Mouse (Mus musculus) erythroid progenitor cell, adult 5-6 weeks (primary cell): ENCODE measurements around the gene Syne2. TPM values are rescaled to one million over a fixed set of nuclear protein-coding genes. Genes with fewer than 3 reads are reported as not detected.
"Not testable (repeated sequence)": the region's sequence is repeated elsewhere in the genome, so short reads cannot be mapped to it uniquely, and the experiment has no call there.

Experiments
- ATAC-seq: replicated peaks from 2 replicates; pipeline ENCODE4 v1.8.0; 2016; ENCODE audit warnings: moderate number of reproducible peaks, mild to moderate bottlenecking, moderate TSS enrichment, inconsistent platforms; ENCODE audit not compliant: poor library complexity, low FRiP score, severe bottlenecking
- total RNA-seq, 2 experiments: library from RNA; stranded (forward) in 1 of 2; stranded (reverse) in 1 of 2; fragments of 150-400 nt in 1 of 2; fragments of 186-747, 209-891 nt in 1 of 2; gene quantifications; 2 replicates each; pipeline versions ENCODE4 v1.2.3 to v1.2.4; 2015 to 2017; ENCODE audit warnings: low replicate concordance in 2 of 2

Gene Syne2
- 2.5 and 5.0 TPM in 2 replicates for total RNA-seq (2015; ENCODE audit: low replicate concordance)
- total RNA-seq (2017; ENCODE audit: low replicate concordance): 3.0 and 5.5 TPM in 2 replicates

DNA sequence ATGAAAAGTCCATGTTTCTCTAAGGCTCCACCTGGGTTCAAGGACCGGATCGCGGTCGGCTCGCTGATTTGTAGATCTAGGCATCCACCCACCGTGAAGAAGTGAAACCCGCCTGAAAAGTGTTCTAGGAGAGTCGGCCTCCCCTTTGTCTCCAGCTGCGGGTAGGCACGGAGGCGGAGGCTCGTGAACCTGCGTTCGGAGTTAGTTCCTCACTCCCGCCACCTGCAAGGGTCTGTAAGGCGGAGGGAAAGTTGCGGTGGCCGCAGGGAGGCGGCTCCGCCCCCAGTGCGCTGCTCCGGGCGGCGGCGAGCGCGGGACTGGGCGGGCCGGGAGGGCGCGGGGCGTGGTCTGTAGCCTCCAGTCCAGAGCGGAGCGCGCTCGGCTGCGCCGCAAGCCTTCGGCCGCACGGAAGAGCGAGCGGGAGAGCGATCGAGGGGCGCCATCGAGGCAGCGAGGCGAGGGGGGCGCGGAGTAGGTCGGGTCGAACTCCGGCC lies at the start of gene Syne2:
Gene Syne2, plus strand, starts transcription at position 176 of the 494 bp plus-strand sequence.
- ATAC-seq: peak; percentile 79

DNA sequence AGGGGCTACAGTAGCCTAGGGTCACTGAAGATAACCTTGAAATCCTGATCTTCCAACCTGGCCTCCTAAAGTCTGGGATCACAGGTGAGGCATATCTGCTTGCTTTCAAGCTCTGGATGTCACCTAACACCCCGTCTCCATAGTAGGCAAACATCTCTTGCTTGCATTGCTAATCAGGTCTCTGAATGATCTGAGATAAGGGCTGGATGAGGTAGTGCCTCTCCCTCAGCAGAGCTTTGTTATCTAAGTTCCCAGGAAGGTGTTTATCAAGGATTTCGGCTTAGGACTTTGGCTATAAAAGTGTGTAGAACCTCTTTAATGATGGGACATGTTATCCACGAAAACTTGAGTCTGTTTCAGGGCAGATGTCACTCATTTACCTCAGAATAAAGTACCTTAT lies 46.5 kb upstream of the Syne2 start:
- no peak for ATAC-seq

DNA sequence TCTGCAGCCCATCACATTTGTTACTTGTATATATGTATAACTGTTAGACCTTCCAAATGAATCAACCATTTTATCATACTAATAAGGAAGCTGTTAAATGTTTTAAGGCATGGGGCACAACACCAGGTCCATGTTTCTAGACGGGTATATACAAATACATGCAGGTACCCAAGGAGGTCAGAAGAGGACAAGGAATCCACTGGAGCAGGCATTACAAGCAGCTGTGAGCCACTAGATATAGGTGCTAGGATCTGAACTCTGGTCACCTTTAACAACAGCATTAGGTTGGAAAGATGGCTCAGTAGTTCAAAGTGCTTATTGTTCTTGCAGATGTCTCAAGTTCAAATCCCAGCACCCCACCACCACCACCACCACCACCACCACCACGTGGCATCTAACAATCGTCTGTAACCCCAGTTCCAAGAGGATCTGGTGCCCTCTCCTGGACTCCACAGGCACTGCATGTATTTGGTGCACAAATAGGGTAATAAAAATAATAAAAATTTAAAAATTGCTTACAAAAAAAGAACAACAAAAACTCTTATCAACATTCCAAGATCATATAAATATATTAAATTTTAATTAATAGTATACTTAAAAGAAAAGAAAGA lies 45.4 kb upstream of the Syne2 start:
- ATAC-seq: no peak

DNA sequence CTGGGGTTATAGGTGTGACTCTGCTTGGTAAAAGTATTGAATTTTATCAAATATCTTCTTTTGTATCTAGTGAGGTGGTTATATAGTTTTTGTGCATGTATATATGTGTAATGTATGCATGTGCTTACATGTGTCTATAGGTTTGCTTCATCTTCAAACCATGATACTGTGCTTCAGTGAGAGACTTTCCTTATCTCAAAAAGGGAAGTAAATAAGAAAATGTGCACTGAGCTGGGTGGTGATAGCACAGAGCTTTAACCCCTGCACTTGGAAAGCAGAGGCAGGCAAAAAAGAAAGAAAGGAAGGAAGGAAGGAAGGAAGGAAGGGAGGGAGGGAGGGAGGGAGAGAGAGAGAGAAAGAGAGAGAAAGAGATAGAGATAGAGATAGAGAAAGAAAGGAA lies 36.5 kb upstream of the Syne2 start:
- no peak for ATAC-seq

DNA sequence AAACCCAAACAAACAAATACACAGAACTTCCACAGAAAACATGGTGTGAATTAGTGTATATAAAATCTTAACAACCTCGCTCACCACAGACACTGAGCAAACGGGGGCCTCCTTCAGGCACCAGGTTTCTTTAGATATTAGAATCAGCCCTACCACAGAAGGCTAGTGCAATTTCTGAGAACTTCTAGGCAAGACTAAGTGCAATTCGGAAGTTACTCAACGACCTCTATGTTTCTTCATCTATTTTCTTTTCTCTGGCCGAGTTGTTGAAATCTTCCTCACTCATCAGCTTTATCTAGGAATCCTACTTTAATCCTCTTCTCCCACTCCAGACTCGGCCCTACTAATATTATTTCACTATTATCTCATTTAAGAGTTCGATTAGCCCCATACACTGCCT lies 35.9 kb upstream of the Syne2 start:
- no peak for ATAC-seq

DNA sequence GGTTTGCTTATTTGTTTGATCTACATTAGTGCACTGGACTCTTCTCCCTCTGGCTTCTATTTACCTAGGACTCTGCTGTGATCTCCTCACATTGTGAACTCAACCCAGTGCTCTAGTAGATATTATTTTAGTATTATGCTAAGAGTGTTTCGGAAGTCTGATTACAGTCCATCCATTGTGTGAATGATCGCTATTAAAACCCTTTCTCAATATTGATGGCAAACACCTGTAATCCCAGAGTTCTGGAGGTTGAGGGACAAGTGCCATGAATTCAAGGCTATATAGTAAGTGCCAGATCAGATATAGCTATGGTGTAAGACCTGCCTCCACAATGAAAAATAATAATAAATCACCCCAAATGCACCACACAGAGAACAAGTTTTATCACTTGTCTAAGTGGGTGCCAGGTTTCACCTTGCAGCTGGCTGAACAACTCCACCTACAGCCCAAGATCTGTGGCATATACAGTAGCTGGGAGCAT lies 33.6 kb upstream of the Syne2 start:
- ATAC-seq: no peak

DNA sequence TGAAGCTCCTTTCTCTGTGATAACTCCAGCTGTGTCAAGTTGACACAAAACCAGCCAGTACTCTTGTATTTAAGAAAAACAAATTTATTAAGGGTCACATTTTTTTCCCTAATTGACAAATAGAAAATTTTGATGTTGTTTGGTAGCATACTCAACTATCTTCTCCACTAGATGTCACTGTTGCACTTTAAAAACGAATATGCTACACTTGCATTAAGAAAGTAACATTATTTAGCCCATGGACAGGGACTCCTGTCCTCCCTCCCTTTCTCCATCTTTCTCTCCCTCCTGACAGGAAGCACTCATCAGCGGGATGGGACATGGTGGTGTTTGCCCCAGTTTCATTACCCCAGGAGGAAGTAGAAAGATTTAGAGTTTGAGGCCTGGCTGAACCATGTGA lies 31.3 kb upstream of the Syne2 start:
- not testable (repeated sequence) for ATAC-seq

DNA sequence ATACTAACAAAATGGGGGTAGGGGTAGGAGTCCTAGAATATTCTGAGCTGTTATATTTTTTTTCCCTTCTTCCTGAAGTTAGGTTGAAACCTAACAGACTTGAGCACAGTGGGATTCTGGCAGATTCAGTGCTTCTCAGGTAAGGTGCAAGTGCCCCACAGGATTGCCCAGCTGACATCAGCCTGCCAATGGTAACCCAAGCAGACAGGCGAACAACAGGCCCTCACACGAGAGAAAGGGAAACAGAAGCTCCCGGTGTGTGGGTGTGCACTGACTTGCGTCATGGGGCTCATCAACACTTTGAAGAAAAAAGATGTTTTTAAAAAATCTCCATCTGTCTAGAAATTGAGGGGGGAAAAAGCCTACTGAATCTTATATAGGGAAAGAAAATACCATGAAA lies 28.5 kb upstream of the Syne2 start:
- ATAC-seq: no peak

DNA sequence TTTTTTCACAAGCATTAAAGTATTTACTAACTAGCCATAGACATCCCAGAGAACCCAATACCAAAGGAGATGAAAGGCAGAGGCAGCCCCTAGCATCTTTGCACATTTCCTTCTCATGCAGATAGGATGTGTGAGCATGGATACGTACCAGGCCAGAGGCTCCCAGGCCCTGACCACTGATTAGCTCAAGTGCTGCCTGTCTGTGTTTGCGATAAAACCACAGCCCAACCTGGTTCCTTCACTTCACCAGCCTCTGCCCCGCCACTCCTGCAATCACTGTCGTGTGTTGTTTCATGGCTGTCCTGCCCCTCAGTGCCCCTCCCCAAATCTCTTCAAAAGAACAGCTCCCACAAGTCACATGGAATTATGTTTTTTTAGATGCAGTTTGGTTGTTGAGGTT lies 23.4 kb upstream of the Syne2 start:
- ATAC-seq: no peak

DNA sequence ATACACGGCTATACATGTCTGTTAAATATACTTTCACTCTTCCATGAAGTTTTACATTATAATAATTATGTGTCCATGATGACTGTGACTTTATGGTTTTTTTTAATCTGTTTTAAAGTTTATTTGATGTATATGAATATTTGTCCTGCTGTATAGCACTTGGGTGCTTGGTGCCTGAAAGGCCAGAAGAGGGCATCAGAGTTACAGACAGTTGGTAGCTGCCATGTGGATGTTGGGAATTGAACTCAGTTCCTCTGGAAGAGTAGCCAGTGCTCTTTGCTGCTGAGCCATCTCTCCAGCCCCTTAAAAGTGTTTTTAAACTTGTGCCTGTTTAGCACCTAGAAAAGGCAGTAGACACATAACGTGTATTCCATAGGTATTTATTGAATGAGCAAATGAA lies 21.4 kb upstream of the Syne2 start:
- no peak for ATAC-seq

DNA sequence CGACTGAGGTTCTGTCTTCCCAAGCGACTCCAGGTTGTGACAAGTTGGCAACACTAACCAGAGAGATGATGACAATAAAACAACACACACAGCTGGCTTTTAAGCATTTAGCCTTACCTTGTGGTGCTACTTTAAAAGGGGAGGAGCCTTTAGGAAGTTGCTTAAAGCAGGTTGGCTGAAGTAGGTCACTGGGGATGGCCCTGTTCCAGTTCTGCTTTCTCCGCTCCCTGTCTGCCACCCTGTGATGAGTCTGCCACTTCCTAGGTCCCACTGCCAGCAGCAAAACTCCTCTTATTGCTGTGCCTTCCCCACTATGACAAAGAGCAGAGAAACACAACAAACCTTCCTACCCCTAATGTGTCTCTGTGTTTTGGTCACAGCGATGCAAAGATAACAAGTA lies 11.7 kb upstream of the Syne2 start:
- ATAC-seq: no peak

DNA sequence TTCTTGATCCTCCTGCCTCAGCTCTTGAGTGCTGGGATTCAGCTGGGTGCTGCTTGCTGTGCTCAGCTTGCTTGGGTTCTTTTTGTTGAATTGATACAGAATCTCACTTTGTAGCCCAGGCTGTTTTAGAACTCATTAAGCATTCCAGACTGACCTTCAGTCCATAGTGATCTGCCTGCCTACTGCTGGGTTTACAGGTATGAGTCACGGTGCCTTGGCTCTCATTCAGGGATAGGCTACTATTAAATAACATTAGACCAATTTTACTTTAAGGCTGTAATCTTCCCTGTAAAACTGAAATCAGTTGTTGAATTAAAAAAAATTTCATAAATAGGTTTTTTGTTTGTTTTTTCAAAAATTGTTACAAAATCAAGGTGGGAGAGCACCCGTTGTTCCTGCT lies 4.2 kb upstream of the Syne2 start:
- no peak for ATAC-seq

DNA sequence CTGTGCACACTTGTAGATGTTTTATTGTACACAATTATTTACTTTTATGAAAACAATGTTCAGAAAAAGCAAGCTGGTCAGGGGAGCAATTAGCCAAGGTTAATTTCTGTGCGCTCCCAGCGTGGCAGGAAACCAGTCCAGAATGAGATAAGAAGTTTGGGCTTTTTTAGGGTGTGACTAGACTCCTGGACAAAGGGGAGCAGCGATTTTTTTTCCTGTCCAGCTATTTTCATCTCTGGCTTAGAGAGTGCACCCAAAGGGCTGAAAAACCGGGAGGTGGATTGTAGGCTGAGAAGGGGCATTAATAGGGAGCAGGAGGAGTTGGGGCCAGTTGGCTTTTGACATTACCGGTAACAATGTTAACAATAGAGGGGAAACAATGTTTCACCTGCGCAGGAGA lies 3.4 kb upstream of the Syne2 start:
- no peak for ATAC-seq

DNA sequence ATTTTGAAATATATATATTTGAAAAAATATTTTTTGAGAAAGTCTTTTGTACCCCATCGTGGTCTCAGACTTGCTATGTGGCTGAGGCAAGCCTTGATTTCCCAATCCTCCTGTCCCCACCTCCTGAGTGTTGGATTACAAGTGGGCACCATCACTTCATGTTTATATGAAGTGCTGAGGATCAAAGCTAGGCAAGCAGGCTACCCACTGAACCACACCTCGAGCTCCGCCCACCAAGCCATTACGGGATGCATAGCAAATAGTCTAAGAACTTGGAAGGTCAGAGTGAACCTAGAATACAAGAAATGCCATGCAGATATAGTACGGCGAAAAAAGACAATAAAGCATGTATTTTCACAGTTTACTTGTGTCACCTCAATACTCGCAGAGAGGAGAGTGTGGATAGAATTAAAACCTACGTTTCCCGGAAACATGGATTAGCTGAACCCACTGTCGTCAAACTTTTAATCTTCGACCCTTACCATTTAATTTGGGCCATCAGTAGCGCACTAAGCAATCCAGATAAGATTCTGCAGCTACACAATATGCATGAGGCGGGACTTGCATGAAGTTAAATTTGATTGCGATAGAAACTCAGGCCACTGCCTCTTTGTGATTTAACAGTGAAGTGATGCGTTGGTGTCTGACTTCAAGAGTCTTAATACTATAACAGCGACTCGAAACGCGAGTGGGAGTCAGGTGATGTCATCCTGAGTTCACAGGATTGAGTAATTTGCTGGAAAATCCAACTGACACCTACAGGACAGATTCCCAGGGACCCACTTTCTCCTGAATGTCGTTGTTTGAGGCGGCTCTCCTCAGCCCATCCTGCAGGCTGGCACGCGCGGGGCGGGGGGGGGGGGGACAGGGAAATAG lies 715 bp upstream of the Syne2 start:
- no peak for ATAC-seq

DNA sequence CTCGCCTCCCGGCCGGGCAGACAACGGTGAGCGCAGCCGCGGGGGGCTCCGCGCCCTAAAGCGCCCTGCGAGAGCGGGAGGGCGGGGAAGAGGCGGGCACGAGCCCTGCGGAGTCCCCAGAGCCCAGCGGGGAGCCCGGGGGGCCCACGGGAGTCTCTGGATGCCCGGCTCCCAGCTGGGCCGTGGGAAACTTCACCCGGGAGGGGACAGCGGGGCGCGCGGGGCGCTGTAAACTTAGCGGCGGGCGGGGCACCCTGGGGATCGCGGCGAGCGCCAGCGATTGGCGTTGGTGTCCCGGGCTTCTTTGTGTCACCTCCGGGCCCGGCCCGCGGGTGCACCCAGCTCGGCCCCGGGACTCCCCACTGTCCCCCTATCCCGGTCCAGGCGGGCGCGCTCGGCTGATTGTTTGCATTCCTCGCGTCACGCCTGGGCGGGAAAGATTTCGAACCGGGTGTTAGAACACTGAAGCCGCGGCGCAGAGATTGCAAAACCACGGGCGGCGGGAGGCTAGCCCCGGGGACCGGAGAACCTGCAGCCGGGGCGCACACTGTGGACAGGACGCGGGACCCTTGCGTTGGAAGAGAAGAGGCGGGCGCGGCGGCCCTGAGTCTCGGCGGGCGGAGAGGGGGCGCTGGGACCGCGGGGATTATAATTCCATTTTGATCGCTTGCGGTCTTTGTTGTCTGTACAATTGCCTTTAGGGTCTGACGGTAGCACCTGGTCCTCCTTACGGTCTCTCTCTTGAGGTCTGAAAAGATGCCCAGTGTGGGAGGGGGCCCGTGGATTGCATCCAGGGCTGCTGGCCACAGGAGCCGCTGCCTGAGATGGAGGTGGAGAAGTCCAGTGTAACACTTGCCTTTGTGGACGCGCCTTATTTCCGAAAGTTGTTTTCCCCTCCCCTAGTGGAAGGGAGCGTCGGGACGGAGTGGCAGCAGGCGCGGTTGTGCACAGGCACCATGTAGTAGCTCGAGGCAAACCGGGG lies 810 bp downstream of the Syne2 start:
- ATAC-seq: no peak

DNA sequence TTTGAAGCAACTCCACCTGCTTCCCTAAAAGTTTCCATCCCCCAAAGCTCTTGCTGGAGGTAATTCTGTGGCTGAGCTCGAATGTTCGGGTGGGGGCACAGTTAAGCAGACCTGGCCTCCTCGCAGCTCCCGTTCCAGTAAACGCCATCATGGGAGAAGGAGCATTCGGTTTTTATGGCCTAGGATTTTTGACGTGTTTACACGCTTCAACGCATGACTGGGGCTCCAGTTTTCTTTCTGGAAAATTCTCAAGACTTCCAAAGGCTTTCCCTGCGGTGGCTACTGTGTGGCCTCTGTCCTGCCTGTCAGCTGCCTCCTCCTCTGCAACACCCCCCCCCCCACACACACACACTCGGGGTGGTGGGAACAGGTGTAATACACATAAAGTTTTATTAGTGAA lies 1.5 kb downstream of the Syne2 start:
- no peak for ATAC-seq

DNA sequence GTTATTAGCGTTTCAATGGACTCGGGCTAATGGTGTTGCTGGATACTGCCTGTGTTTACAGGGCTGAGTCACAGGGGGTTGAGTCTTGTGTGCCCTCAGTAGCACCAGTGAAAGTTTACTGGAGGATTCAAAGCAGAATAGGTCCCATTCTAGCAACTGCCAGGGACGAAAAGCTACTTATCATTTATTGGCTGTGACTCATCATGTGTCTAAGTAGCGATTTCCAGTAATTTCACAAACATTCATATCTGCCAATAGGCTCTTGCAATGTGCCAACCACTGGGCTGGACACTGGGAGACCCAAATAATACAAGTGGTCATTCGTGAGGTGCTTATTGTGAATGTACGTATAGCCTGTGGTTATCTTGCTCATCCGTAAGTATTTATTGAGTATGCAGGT lies 2.3 kb downstream of the Syne2 start:
- ATAC-seq: no peak

DNA sequence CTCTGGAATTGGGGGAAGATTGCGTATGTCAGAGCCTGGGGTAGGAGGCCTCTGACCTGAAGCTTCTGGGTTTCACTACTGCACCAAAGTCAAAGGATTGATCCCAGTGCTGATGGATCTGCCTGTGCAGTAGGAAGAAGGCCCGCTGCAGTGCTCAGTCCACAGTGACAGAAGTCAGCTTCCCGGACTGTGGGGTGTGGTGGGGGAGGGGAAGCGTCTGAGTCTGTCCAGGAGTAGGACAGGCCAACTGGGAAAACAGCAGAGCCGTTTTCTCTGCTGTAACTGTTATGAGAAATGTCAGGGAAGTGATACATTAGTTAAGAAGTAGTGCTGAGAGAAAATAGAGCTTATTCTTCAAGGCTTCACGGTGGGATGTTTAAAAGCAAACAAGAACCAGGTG lies 4.2 kb downstream of the Syne2 start:
- ATAC-seq: no peak

DNA sequence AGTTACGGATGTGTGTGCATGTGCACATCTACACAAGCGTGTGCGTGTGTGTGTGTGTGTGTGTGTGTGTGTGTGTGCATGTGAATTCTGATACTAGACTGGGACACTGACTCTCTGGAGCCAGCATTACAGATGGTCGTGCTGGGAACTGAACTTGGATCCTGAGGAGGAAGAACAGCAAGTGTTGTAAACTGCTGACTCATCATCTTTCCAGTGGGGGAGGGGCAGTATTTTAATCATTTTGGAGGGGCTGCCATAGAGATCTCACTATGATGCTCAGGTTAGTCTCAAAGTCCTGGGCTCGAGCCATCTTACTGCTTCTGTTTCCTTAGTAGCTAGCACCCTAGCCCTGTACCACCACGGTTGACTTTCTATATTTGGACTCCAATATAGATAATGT lies 5.5 kb downstream of the Syne2 start:
- ATAC-seq: no peak

DNA sequence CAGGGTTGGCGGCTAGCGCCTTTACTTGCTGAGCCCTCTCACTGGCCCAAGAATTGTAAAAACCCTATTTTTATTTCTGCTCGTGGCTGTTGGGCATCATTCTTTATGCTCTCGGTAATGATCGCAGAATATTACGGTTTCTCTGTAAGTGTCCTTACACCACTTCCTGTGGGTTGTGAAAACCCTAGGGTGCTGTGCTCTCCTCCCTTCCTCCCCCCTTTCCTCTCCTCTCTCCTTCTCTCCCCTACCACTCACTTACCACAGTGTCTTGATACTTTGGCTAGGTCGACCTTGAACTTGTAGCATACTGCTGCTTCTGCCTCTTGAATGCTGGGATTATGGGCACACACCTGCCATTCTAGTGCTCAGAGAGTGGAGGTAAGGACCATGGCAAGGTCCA lies 7.5 kb downstream of the Syne2 start:
- ATAC-seq: no peak
